Mouse (Mus musculus) urinary bladder, postnatal 14 days (tissue): ENCODE measurements around the gene Sod1.
A peak's percentile ranks its signal among the peaks of the same experiment; 100 is the strongest.

Experiments used
- DNase-seq: peaks from one replicate; pipeline ENCODE4 v3.0.0; 2021; ENCODE audit warnings: low spot score

Sod1 gene

DNA sequence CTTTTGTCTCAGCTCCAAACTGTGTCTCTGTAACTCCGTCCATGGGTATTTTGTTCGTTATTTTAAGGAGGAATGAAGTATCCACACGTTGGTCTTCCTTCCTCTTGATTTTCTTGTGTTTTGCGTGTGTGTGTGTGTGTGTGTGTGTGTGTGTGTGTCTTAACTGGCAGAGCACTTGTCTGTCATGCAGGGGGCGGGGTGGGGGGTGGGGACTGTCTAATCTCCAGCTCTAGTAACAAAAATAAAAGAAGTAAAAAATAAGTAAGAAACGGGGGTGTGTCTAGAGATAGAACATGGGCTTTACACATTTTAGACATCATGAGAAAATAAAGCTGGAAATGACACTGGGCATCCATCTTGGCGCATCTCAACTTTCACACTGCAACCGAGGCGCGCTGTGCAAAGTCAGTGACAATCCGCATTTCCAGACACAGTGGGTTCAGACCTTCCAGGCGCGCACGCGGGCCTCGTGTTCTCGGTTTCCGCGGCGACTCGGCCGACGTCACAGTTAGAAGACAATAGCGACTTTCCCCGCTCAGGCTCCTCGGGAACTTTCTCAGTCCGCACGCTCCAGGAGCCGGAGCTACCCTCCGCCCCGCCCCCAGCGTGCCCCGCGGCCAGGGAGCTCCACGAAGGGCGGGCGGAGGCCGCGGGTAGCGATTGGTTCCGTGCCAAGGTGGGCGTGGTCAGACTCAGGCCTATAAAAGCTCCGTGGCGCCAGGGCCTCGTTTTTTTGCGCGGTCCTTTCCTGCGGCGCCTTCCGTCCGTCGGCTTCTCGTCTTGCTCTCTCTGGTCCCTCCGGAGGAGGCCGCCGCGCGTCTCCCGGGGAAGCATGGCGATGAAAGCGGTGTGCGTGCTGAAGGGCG lies at the start of gene Sod1:
Gene Sod1 (plus strand): TSS at position 729 of the 866 bp plus-strand sequence.
- DNase-seq: peak; percentile 97

DNA sequence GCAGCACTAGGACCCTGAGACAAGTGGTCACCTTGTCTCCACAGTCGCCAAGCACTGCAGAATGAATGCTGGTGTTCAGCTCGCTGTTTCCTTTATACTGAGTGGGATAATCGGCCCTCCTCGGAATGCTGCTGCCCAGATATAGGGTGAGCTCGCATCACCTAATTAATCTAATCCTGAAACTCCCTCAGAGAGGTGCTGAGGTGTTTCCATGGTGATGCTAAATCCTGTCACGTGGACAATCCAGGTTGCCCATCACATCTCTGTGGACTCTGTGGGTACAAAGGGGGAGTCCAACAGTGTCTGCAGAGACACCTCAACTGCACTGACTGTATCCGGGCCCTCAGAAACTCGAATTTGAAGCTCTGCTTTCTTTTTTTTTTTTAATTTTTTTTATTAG lies 49.1 kb upstream of the Sod1 start:
- DNase-seq: no peak

DNA sequence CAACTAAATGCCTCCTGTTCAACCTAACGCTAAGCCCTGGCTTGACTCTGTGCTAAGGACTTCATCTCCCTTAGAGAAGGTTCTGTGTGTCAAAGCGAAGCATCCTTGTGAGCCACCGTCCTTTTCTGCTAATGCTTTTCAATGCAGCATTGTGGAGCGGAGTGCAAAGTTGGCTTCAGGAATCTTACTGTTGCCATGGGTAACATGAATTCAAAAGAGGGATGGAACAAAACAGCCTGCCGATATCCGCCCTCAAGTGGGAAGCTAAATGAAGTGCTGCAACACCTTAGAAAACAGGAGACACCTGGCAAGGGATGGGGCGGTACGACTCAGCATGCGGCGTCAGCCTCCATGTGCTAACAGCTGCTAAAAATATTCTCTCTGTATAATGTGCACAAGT lies 44.1 kb upstream of the Sod1 start:
- DNase-seq: no peak

DNA sequence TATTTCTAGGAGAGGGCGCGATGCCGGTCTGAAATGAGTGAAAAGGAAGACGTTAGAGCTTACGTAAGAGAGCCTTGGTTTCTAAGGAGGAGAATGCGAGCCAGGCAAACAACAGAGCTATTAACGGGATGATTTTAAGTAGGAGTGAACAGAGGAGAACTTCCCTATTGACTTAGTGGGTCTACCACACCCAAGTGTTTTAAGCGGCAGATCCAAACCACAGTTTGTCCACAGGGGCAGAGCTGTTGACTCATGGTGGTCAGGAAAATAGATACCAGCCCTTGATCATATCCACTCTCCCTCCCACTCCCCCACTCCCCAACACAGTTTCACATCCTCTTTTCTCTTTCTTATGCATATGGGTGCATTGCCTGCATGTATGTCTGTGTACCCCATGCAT lies 43.1 kb upstream of the Sod1 start:
- no peak for DNase-seq

DNA sequence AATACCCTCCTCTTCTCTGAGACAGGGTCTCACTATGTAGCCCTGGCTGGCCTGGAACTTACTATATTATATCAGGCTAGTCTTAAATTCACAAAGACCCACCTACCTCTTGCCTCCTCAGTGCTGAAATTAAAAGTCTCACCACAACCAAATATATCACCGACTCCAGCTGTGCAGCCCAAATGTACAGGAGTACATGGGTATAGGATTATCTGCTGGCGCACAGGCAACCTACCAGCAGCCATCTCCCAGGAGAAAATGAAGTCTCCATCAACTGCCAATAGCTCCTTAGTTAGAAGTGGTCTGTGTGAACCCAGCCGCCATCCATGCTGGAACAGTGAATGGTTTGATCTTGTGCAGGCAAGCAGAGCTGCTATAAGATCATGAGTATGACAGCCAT lies 42.1 kb upstream of the Sod1 start:
- no peak for DNase-seq

DNA sequence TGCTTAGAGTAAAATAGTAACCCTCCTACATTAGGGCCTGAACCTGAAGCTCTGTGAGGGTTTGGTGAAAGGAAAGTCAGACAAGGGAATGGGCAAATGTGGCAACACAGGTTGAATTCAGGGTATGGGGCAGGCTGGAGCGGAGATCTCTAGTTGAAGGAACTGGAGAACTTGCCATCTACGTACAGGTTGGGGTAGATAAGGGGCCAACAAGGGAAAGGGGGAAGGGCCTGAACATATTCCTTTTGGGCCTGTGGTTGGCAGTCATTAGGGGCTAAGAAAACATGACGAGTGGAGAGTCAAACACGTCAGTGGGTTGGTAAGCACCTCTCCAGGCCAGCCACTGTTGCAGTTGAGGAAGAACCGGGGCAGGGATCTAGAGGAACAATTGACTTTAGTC lies 40.7 kb upstream of the Sod1 start:
- no peak for DNase-seq

DNA sequence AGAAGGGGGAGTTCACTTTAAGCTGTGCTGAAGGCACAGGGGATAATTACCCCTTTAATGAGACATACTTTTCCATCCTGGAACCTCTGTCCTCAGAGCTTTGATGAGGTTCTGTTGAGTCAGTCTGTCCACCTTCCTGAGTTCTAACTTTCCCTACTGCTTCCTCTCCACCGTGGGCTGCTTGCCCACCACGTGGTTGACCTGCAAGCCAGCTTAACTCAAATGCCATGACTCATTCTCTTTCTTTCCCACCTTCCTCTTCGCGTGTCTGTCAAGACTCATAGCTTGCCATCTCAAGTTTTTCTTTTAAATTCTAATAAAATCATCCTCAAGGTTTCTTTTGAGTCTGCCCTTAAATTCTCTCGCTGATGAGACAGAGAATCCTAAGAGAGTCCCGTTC lies 39.6 kb upstream of the Sod1 start:
- DNase-seq: no peak

DNA sequence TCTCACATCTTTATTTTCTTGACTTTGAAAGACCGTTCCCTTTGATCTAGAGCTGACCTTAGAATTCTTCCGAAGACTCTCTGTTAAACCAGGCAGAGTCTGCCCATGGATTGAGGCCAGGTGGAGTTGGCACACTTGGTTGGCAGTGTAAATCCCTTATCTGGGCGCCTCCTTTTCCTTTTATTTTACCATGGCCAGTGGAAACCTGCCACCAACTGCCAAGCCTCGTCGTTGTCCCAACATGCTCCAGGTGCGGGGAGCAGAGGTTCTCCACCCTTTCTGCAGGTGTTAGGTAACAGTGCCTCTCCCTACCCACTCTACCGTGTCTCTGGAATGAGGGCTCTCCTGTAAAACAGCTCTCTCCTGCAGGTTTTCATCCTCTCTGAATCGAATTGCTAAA lies 38.9 kb upstream of the Sod1 start:
- DNase-seq: peak; percentile 70

DNA sequence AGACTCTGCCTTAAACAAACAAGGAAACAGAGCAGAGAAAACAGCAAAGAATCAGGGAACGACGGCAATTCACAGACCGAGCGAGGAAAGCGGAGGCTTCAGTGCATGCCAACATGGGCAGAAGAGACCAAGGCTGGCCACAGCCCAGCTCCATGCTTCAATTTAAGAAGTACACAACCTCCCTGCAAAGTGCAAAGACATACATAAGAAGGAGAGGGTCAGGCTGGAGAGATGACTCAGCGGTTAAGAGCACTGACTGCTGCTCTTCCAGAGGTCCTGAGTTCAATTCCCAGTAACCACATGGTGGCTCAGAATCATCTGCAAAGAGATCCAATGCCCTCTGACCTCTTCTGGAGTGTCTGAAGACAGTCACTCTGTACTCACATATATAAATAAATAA lies 36.4 kb upstream of the Sod1 start:
- DNase-seq: no peak

DNA sequence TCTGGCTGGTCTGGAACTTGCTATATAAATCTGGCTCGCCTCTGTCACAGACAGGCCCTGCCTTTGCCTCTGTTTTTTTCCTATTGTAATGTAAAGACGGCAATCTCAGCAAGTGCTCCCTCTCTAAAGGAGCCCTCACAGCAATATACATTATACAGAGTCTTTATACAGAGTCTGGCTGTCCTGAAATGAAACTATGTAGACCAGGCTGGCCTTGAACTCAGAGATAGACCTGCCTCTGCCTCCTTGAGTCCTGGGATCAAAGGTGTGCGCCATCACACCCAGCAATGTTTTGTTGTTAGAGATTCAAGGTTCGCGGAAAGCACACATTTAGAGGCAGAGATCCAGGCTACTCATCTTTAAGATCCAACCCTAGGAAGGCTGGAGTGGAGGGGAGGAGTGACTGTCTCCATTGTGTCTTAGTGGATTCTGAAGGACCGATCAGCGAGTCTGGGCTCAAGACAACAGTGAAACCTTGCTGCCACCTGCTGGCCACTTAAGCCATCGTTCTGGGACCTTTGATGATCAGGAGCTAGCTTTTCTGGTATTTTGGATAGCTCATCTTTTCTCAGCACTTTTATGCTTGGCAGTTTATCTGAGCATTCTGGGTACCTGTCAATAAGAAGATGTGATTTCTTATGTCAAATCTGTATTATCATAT lies 34.5 kb upstream of the Sod1 start:
- DNase-seq: peak; percentile 82

DNA sequence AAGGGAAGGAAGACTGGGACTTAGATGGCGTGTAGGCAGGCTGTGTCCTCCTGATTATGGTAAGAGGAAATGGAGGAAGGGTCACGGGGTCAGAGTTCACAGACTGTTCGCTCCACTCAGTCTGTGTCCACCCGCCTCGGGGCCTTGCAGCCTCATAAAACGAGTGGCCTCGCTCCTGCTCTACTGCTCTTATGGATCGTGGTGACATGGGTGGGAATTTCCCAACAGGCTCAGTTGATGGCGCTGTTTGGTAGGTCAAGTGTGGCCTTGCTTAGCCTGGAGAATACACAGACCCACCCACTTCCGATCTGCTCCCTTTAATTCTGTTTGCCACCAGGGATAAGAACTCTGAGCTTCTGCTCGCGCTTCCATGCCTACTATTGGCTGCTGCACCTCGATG lies 33.1 kb upstream of the Sod1 start:
- peak; percentile 50 for DNase-seq

DNA sequence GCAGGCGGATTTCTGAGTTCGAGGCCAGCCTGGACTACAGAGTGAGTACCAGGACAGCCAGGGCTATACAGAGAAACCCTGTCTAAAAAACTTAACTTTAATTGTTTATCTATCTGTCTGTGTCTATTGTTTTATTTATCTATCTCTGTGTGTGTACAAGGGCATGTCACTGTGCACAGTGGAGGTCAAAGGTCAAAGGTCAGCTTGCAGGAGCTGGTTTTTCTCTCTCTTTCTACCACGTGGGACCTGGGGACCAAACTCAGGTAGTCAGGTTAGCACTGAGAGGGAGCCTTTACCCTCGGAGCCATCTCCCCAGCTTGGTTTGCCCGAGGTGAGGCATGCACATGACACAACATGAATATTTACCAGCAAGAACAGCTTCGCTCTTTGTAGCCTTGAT lies 29.3 kb upstream of the Sod1 start:
- DNase-seq: no peak

DNA sequence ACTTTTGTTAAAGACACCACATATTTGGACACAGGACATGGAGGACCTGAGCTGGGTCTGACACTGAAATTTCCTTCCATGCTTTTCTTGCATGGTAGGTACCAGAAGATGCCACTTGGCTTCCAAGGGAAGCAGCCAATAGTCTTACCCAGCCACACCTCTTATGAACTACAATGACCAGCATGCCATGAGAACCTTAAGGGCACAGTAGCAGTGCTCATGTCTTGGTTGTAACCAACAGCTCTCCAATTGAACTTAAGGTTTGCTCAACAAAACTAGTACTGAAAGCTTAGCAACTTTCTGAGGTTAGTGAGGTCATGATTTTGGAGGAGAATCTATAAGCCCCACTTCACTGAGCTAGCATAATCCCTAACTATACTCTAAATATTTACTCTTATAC lies 26.8 kb upstream of the Sod1 start:
- DNase-seq: no peak

DNA sequence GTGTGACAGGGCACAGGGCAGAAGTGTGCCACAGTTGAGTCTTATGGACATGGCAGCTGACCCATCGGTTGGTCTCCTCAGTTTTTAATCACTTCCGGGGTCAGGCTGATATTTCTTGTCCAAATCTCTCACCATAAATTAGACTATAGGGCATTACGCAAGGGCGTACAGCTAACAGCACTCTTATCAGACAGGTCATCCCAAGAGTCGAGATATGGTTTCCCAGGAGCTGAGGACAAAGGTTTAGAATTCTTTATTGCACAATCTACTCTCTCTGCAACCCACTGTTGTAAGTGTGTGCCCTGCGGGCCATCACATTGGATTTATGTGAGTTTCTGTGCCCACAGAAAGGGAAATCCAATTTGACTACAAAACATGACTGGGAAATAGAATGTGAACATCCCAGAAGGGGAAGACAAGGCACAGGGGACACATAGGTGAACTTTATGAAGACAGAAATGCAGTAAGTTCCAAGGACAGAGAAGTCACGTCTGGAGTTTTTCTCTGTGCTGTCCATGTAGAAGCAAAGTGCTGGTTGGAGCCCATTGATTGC lies 23.8 kb upstream of the Sod1 start:
- no peak for DNase-seq

DNA sequence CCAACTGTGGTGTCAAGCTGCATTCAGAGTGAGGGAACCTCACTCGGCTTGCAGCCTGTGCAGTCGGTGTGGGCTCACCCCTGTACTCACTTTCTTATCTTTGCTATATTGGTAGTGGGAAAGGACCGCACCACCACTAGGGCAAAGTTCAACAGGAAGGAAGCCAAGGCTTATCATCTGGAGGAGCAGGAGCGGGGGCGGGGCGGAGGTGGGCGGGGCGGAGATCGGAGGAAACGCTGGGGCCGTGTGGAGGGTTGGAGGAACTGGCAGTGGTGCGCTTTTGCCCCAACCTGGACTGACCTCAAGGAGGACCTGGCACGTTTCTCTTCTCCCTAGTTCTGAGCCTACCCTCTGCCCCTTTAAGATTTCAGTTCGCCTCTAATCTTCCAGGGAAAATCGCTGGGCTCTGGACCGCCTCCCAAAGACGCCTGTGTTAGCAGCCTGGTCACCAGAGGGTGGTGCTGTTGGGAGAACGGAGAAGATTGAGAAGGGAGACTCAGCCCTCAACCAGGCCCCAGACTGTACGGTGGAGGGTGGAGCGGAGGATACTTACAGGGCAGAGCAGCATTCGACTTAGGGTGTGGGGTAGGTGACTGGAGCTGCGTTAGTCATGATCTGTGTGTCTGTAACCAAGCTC lies 23.1 kb upstream of the Sod1 start:
- peak; percentile 83 for DNase-seq

DNA sequence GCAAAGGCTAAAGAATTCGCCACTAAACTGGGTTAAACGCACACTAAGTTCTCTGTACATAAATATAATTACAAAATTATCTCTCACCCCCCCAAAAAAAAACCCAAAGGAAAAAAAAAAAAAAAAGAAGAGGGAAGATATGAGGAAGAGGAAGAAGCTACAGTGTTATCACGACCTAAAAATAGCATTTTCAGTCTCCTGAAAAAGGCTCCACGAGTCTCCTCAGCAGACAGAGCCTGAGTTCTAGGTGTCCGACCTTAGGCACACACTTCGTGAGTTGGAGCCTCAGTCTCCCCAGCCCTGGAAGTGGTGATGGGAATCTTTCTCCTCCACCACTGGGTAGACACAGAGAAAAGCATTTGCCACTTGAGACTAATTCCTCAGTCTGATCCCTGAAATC lies 21.9 kb upstream of the Sod1 start:
- DNase-seq: no peak

DNA sequence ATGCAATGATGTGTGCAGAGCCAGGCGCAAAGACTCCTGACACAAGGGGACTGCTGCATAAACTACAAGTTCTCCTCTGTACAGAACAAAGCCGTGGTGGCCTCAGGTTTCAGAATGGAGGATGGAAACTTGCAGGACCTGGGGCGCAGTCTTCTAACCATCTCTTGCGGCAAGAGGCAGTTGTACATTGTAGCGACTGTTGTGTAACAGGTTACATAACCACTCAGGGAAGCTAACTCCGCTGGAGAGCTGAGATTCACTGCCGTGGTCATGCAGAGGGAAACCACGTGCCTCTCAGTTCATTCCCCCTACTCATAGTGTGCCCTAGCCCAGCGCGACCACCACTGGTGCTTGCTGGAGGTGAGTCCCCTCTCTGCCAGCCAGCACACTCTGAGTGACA lies 21.4 kb upstream of the Sod1 start:
- no peak for DNase-seq

DNA sequence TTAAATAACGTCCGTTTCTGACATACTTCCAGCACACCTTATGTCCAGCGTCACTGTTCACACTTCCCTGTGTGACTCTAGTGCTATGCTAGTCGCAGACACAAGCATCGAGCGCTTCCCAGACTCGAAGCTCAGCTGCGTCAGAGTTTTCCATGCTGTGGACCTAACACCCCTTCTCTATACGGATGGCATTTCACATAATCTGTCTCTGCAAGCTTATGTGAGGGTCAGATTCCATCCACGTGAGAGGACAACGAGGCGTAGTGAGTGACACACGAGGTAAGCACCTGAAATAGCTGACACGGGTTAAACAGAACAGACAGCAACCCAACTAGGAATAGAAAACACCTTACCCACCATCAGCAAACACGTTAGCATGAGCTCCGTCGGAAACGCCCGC lies 18.4 kb upstream of the Sod1 start:
- DNase-seq: no peak

DNA sequence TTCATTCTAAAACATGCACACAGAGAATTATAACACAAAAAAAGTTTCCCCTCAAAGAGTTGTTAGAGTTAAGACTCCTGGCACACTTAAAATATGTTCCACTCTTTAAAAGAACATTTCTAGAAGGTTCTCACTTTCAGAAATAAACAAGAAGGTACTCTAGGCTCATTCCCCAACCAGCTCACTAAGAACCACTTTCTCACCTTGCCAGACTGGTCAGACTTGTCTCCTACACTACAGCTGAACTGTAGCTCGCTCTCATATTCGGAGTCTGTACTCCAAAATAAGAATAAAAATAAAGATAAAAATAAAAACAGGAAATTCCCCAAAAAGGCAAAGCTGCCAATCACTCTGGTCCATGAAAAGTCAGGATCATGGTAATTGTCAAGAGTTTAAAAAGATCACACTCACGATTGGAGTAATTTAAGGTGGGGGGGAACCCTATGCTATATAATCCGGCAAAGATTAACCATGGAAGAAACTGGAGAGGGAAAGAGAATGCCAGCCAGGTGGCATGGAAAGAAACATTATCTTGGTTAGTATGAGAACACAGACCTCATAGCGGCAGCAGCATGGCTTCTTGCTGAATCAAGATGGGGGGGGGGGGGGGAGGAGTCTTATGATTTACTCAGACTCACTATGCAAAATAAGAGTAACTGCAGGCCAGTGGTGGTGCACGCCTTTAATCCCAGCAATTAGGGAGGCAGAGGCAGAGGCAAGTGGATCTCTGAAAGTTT lies 17.2 kb upstream of the Sod1 start:
- DNase-seq: peak; percentile 48

DNA sequence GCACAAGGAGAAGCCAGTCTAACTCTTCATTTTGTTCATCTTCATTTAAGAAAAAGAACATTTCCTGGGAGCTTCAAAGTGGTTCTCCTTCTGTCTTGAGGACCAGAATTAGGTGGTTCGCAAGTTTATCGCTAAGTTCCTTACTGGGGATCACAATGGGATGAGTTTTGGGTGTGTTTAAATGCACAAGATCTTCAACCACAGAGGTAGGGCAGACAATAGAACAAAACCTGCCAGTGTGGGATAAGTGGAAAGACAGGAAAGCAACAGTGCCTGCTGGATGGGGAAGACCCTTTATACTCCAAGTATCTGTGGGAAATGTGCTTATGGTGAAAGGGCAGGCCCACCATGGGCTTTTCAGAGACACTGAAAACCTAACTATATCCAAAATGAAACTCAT lies 15.7 kb upstream of the Sod1 start:
- no peak for DNase-seq

DNA sequence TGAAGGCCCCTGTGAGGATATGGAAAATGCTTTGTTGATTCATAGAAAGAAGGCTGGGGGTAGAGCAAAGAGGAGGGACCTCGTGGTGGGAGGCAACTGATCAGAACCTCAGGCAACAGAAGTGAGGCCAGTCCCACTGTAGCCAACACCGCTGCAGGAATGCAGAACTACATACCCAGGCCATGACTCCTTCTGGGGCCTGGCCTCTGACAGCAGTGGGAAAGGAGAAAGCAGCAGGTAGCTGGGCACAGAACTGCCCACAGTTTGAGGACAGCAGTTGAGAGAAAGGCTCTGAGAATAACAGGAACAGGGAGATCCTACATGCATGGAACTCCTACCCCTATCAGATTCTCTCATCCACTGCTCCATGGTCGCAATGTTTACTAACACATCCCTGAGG lies 11.6 kb upstream of the Sod1 start:
- no peak for DNase-seq

DNA sequence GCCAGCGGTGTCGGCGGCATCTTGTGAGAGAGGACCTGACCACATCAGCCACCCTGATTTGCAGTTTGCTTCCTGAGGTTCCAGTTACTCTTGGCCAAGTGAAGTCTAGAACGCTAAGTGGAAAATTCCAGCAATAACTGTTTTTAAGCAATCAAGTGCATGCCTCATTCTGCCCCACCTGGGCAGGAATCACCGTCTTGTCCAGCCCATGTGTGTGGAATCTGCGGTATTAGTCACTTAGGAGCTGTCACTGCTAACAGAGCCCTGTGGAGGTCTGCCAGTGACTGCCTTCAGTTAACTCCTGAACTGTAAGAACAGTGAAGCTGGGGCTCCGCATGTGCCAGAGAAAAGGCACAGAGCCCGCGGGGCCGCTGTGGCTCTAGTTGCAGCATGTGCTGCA lies 9.8 kb upstream of the Sod1 start:
- DNase-seq: no peak
